Mouse (Mus musculus) midbrain, postnatal 0 days (tissue): ENCODE data around the gene Thoc3. TPM values are rescaled to one million over a fixed set of nuclear protein-coding genes. Genes with fewer than 3 reads are reported as not detected.

Experiments used
- ATAC-seq: fragments of 200-750 bp; cut with Nextera tagmentation; 2 replicates; pipeline ENCODE4 v1.8.0; 2017; ENCODE audit warnings: moderate number of reproducible peaks, mild to moderate bottlenecking, moderate TSS enrichment, moderate library complexity; ENCODE audit not compliant: low FRiP score
- DNase-seq: peaks from one replicate; pipeline ENCODE4 v3.0.0-alpha.2; 2015; ENCODE audit warnings: low spot score
- H3K27ac ChIP-seq: fragments of 300-500 bp; sonication (generic); 2 replicates; pipeline ENCODE4 v1.5.1; 2014; ENCODE audit warnings: low read depth, mild to moderate bottlenecking, low read length, mixed read lengths
- H3K27me3 ChIP-seq: fragments of 300-500 bp; sonication (generic); 2 replicates; pipeline ENCODE4 v1.6.1; 2014; ENCODE audit warnings: low read length, control low read depth, mixed read lengths; ENCODE audit not compliant: insufficient read depth
- H3K36me3 ChIP-seq: fragments of 300-500 bp; sonication (generic); 2 replicates; pipeline ENCODE4 v1.6.1; 2014; ENCODE audit warnings: low read length, control low read depth, mixed read lengths; ENCODE audit not compliant: insufficient read depth
- H3K4me1 ChIP-seq: fragments of 300-500 bp; sonication (generic); 2 replicates; pipeline ENCODE4 v1.6.1; 2014; ENCODE audit warnings: mild to moderate bottlenecking, control low read depth, antibody characterized with exemption, low read length, mixed read lengths; ENCODE audit not compliant: insufficient read depth
- H3K4me2 ChIP-seq: fragments of 300-500 bp; sonication (generic); 2 replicates; pipeline ENCODE4 v1.6.1; 2014; ENCODE audit warnings: low read depth, mild to moderate bottlenecking, low read length, mixed read lengths; ENCODE audit not compliant: poor library complexity, severe bottlenecking
- H3K4me3 ChIP-seq: fragments of 300-500 bp; sonication (generic); 2 replicates; pipeline ENCODE4 v1.5.1; 2014; ENCODE audit warnings: low read depth, mild to moderate bottlenecking, low read length, moderate library complexity
- H3K9ac ChIP-seq: fragments of 300-500 bp; sonication (generic); replicated peaks from 2 replicates; pipeline ENCODE4 v1.6.1; 2014; ENCODE audit warnings: mild to moderate bottlenecking, low read length, moderate library complexity, mixed read lengths; ENCODE audit not compliant: poor library complexity, severe bottlenecking
- H3K9me3 ChIP-seq: fragments of 300-500 bp; sonication (generic); 2 replicates; pipeline ENCODE4 v1.6.1; 2016; ENCODE audit warnings: low read length, control low read depth
- CTCF ChIP-seq: IDR thresholded peaks from 2 replicates; pipeline ENCODE4 v1.5.1; 2016; ENCODE audit warnings: antibody characterized with exemption, mild to moderate bottlenecking
- WGBS: fragments of 180-500 bp; shearing (Covaris S2); extraction: QIAGEN DNeasy Blood & Tissue Kit; methylation state at CpG from one replicate; pipeline ENCODE4 v1.1.7; 2014; 5-methylcytosine and 5-hydroxymethylcytosine counted together
- polyA plus RNA-seq: library from polyadenylated mRNA; unstranded; fragments of >200 nt; fragmentation: Nextera tagmentation; extraction: Ambion mirVana; gene quantifications from 2 replicates; pipeline ENCODE4 v1.2.1, GENCODE M21; 2015
- total RNA-seq: library from RNA; depleted of rRNA; stranded (reverse); fragments of >200 nt; gene quantifications from 2 replicates; pipeline ENCODE4 v1.2.3, GENCODE M21; 2014; rRNA removed

Gene Thoc3
- total RNA-seq (51.7 and 62.6 TPM in 2 replicates), polyA plus RNA-seq (127 and 133 TPM in 2 replicates)

DNA sequence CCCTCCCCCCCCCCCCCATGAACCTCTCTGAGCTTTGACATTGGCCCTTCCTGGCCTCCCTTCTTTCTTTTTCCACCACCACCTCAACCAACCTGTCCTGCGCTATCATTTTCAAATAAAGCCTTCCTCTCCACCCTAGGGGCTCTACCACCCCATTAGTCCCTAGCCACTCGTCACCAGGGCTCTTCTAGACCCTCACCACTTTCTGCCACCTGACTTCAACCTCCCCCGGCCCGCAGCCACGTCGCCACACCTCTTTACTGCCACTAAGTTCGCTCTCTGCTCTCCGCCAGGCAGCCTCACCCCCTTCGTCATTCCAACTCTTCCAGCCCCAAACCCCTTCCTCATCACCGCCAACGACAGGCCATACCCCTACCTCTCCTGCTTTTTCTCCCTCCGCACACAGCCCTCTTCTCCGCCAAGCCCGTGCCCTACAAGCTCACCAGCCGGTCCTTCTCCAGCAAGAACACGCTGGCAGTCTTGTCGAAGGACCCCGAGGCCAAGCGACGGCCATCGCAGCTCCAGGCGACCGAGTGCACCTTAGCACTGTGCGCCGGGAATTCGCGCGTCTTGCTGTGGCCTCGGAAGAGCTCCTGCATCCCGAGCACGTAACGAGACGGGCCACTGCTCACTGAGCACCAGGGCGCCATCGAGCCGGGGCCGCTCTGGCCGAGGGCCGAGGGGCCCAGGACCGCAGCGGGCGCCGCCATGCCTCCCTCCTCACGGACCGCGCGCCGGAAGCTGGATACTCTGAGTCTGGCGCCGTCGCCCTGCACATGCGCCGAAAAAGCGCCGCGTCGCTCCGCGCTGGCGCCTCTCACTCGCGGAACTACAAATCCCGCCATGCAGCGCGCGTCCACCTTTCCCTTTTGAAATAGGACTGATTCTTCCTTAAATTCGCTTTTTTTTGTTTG lies at the start of gene Thoc3:
TSS of gene Thoc3 (minus strand) at position 752 of the 914 bp plus-strand sequence.
- peak; percentile 95 for ATAC-seq
- 0 out of 2 replicates have a peak, but pooled peaks cover 6% of the 10 kb centered on the region for H3K4me1 ChIP-seq
- WGBS = 1% methylated on average over 67 of the region's 67 CpGs
- H3K36me3 ChIP-seq = peaks cover 33% of the 10 kb centered on the region
- peak within 1 kb of the TSS; percentile 94 for H3K4me3 ChIP-seq
- H3K27ac ChIP-seq = peak within 1 kb of the TSS; percentile 66
- H3K4me2 ChIP-seq = peak within 1 kb of the TSS; percentile 94
- H3K9me3 ChIP-seq = no peaks in the 10 kb centered on the region
- H3K27me3 ChIP-seq = no peaks in the 10 kb centered on the region
- H3K9ac ChIP-seq = peak within 1 kb of the TSS; percentile 82
- peak; percentile 93 for DNase-seq
- TF ChIP-seq CTCF = no peak

DNA sequence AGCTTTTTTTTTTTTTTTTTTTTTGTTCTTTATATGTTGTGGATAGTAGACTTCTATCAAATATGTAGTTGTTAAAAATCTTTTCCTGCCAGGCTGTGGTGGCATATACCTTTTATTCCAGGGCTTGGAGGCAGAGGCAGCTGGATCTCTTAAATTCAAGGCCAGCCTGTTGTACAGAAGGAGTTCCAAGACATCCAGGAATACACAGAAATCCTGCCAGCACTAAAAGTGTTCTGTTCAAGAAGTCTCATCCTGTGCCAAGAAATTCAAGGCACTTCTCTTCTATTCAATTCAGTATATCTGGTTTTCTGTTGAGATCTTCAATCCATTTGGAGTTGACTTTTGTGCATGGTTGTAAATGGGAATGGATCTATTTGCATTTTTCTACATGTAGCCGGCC lies 37.3 kb upstream of the Thoc3 start:
- H3K9ac ChIP-seq = no peak overlapping the region
- H3K4me3 ChIP-seq = no peak overlapping the region
- no peaks in the 10 kb centered on the region for H3K9me3 ChIP-seq
- 91% methylated on average over 1 of the region's 1 CpGs for WGBS
- no peaks in the 10 kb centered on the region for H3K27me3 ChIP-seq
- H3K4me2 ChIP-seq = no peak overlapping the region
- H3K27ac ChIP-seq = no peak overlapping the region
- ATAC-seq (no peak), DNase-seq (no peak)
- H3K4me1 ChIP-seq = no peaks in the 10 kb centered on the region
- no peaks in the 10 kb centered on the region for H3K36me3 ChIP-seq
- TF ChIP-seq CTCF = no peak

DNA sequence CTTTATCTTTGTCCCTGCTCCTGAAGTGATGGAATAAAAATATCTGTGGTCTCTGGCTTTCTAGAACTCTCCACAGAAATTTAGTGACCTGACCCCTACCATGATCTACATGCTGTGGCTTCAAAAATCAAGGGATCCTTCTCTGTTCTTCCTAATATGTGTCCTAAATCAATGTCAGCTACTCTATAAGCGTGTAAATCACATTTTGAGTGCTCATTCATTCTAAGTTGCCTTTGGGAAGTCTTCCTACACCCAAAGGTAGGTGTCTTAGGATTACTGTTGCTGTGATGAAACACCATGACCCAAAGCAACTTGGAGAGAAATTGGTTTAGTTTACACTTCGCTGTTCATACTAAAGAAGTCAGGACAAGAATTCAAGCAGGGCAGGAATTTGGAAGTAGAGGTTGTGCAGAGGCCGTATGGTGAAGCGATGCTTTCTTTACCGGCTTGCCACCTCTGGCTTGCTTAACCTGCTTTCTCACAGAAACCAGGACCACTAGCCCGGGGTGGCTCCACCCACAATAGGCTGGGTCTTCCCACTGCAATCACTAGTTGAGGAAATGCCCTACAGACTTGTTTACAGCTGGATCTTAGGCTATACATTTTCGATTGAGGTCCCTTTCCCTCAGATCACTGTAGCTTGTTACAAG lies 36.1 kb upstream of the Thoc3 start:
- WGBS = 39% methylated on average over 7 of the region's 7 CpGs
- H3K4me1 ChIP-seq = no peaks in the 10 kb centered on the region
- peak overlapping the region; percentile 91 for H3K9ac ChIP-seq
- peak overlapping the region; percentile 89 for H3K27ac ChIP-seq
- H3K27me3 ChIP-seq = no peaks in the 10 kb centered on the region
- TF ChIP-seq CTCF = no peak
- H3K4me2 ChIP-seq = peak overlapping the region; percentile 61
- DNase-seq (no peak), ATAC-seq (no peak)
- H3K4me3 ChIP-seq = peak overlapping the region; percentile 81
- H3K9me3 ChIP-seq = no peaks in the 10 kb centered on the region
- no peaks in the 10 kb centered on the region for H3K36me3 ChIP-seq

DNA sequence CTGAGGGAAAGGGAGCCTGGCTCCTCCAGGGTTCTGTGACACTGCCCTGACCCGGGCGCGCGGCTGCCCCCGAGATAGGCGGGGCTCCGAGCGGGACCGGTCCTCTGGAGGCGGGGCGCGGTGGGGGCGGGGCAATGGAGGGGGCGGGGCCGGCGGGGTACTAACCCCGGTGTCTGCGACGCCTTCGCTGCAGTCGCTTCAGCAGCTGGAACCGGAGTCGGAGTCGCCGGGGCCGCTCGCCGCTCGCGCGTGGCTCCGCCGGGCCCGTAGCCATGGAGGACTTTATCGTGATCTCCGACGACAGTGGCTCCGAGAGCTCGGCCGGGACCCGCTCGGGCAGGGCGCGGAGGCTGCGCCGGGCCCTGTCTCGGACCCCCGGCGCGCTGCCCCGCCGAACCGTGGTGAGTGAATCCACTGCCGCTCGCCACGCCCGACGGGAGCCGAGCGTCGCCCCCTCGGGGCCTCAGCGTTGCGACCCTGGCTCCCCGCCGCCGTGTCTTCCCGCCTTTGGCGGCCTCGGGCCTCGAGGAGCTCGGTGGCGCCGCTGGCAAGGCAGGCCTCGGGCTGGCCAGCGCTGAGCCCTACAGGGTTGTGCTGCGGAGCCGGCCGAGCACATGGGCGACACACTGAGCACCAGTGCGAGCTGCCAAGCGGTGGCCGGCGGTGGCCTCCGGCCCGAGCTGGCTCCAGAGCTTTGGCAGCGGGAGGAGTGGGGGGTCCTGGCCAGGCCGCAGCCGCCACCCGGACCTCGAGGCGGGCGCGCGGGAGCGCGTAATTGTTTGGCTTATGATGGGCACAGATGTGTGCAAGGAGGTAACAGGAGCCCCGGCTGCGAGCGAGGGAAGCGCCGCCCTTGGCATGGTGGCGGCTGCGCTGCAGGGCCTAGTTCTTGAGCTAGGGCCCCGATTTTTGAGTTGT lies 35.2 kb upstream of the Thoc3 start, which contains the start of gene Simc1:
TSS of gene Simc1 (plus strand) at position 176 of the 918 bp plus-strand sequence.
- Histone ChIP-seq H3K4me1 (no peaks in the 10 kb centered on the region), H3K4me2 (peak within 1 kb of the TSS; percentile 61), H3K36me3 (no peaks in the 10 kb centered on the region), H3K4me3 (peak within 1 kb of the TSS; percentile 81), H3K9ac (peak within 1 kb of the TSS; percentile 91), H3K9me3 (no peaks in the 10 kb centered on the region), H3K27ac (peak within 1 kb of the TSS; percentile 89), H3K27me3 (no peaks in the 10 kb centered on the region)
- DNase-seq (peak; percentile 65), ATAC-seq (peak; percentile 91)
- under 1% methylated on average over 83 of the region's 105 CpGs for WGBS
- TF ChIP-seq CTCF = no peak; the same call in 1 of the 2 replicates

DNA sequence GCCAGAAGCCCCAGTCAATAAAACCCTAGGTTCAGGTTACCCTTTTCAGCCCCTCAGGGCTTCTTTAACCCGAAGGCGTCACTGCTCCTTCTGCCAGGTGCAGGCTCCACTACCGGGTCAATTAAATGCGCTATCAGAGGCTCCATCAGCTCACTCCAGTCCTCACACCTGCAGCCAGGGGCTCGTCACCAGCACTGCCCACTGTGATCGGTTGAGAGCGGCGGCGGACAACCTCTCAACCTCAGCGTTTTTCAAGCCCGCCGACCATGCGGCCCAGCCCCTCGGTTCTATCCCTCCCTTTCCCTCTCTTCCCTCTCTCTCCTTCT lies 34.6 kb upstream of the Thoc3 start:
- Histone ChIP-seq H3K36me3 (no peaks in the 10 kb centered on the region), H3K4me3 (peak overlapping the region; percentile 81), H3K9me3 (no peaks in the 10 kb centered on the region), H3K27me3 (no peaks in the 10 kb centered on the region), H3K4me2 (peak overlapping the region; percentile 61), H3K27ac (peak overlapping the region; percentile 89), H3K4me1 (no peaks in the 10 kb centered on the region), H3K9ac (peak overlapping the region; percentile 91)
- 2% methylated on average over 14 of the region's 14 CpGs for WGBS
- no peak for ATAC-seq
- DNase-seq = no peak
- peak; percentile 32 for TF ChIP-seq CTCF
